Mouse (Mus musculus) thymus, postnatal 10 days (tissue): ENCODE results near the gene Cdh12.

Experiments
- DNase-seq, 2 experiments: peaks; one replicate each; pipeline ENCODE4 v3.0.0; 2021; ENCODE audit warnings: low spot score in 2 of 2

The Cdh12 gene

GRCm38 (mm10) chr15:20711859-20712258, 262.8 kb downstream of the Cdh12 start:
- DNase-seq, result no peak

GRCm38 (mm10) chr15:20772289-20772688, 323.2 kb downstream of the Cdh12 start:
- no peak for DNase-seq

- no peak for DNase-seq
Measured at GRCm38 (mm10) chr15:20773423-20773822, 324.4 kb downstream of the Cdh12 start.

GRCm38 (mm10) chr15:20796999-20797398, 347.9 kb downstream of the Cdh12 start:
- no peak for DNase-seq

- DNase-seq, result no peak
Measured at GRCm38 (mm10) chr15:20798541-20798940, 349.5 kb downstream of the Cdh12 start.

- no peak for DNase-seq
Measured at GRCm38 (mm10) chr15:20835887-20836286, 386.8 kb downstream of the Cdh12 start.

GRCm38 (mm10) chr15:20836991-20837390, 387.9 kb downstream of the Cdh12 start:
- no peak for DNase-seq

- DNase-seq, result no peak
Measured at GRCm38 (mm10) chr15:20841479-20841878, 392.4 kb downstream of the Cdh12 start.

- no peak for DNase-seq
Measured at GRCm38 (mm10) chr15:20863076-20863475, 414.0 kb downstream of the Cdh12 start.

GRCm38 (mm10) chr15:20872518-20872917, 423.5 kb downstream of the Cdh12 start:
- DNase-seq, result no peak

- DNase-seq, result no peak
Measured at GRCm38 (mm10) chr15:20876993-20877392, 427.9 kb downstream of the Cdh12 start.

- DNase-seq, result no peak
Measured at GRCm38 (mm10) chr15:20893471-20893870, 444.4 kb downstream of the Cdh12 start.

- DNase-seq, result no peak
Measured at GRCm38 (mm10) chr15:20902568-20902967, 453.5 kb downstream of the Cdh12 start.

GRCm38 (mm10) chr15:20928221-20928620, 479.2 kb downstream of the Cdh12 start:
- no peak for DNase-seq

GRCm38 (mm10) chr15:20944000-20944399, 494.9 kb downstream of the Cdh12 start:
- DNase-seq, result no peak

GRCm38 (mm10) chr15:20967463-20967862, 518.4 kb downstream of the Cdh12 start:
- DNase-seq, result no peak

- DNase-seq, result no peak
Measured at GRCm38 (mm10) chr15:20971041-20971440, 522.0 kb downstream of the Cdh12 start.

GRCm38 (mm10) chr15:21000541-21000940, 551.5 kb downstream of the Cdh12 start:
- DNase-seq, result no peak

GRCm38 (mm10) chr15:21007931-21008330, 558.9 kb downstream of the Cdh12 start:
- DNase-seq, result no peak

- no peak for DNase-seq
Measured at GRCm38 (mm10) chr15:21008487-21008886, 559.4 kb downstream of the Cdh12 start.

- DNase-seq, result no peak
Measured at GRCm38 (mm10) chr15:21008969-21009368, 559.9 kb downstream of the Cdh12 start.

GRCm38 (mm10) chr15:21063683-21064082, 614.6 kb downstream of the Cdh12 start:
- DNase-seq, result no peak

GRCm38 (mm10) chr15:21069264-21069663, 620.2 kb downstream of the Cdh12 start:
- no peak for DNase-seq

- no peak for DNase-seq
Measured at GRCm38 (mm10) chr15:21092824-21093223, 643.8 kb downstream of the Cdh12 start.
